Mouse (Mus musculus) kidney, postnatal 14 days (tissue): ENCODE measurements around the gene Pgp.

Source experiments
- DNase-seq: peaks from one replicate; pipeline ENCODE4 v3.0.0; 2022; ENCODE audit warnings: mixed read lengths

The Pgp gene

DNA sequence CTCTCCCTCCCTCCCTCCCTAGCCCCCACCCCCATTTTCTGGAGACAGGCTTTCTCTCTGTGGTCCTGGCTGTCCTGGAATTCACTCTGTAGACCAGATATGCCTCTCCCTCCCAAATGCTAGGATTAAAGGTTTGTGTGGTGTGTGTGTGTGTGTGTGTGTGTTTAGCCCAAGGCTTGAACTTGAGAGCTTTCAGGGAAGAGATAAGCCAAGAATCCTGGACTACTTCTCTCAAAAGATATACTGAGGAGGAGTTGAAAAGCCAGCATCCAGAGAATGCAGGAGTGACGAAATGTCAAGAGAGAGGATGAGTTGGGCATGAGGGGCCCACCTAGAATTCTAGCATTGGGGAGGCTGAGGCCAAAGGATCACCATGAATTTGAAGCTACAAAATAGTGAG, 7.3 kb upstream of the Pgp start:
- no peak for DNase-seq

DNA sequence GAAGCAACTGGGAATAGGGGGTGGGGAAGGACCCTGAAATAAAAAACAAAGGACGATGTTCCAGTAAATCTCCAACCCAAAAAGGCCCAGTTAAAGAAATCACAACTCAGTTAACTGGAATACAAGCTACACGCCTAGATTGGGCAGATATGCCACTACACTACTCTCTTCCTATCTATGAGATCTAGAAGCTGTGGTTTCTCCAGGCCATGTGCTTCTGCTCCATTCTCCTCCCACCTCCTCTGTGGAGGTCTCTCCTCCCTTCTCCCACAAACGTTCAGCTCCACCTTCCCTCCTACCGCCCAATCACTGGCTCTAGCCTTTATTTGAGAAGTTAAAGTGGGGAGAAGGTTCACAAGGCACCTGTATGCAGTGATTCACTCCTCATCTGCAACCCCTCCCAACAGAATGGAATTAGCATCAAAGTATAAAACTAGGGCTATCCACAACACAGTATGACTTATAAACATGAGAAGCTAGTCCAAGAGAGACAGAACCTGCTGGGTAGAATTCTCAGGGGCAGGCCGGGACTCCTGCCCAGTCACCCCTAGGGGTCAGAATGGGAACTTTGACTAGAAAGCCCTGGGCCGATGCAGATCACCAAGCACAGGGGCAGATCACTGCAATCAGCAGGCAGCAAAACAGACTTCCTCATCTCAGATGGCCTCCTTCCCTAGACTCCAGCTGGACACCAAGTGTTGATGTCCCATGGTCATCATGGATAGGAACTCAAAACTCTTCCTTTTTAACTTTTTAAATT, 6.6 kb upstream of the Pgp start:
- no peak for DNase-seq

GRCm38 (mm10) chr17:24468636-24469246, 1.5 kb upstream of the Pgp start:
- DNase-seq = no peak

GRCm38 (mm10) chr17:24469336-24469909, 769 bp upstream of the Pgp start:
- DNase-seq = no peak

- DNase-seq = peak; percentile 54
These were observed 722 bp downstream of the Pgp start for GRCm38 (mm10) chr17:24470701-24471527.

DNA sequence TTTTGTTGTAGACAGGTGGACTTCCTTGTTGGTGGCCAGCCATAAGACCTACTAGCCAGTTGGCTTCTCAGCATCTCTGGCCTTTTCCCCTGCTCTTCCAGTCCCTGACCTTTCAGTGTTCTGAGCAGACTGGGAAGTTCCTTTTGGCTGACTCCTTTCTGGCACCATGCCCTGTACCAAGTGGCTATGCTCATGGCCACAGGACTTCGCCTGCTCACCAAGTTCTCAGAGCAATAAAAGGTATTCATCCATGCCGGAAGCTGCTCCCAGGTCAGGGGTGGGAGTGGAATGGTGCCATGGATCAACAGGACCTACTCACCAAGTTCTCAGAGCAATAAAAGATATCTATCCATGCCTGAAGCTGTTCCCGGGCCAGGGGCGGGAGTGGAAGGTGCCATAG, 2.3 kb downstream of the Pgp start:
- peak; percentile 90 for DNase-seq

- no peak for DNase-seq
These were observed 3.6 kb downstream of the Pgp start, which contains the start of gene Bricd5 for GRCm38 (mm10) chr17:24473612-24474275. TSS of gene Bricd5 (plus strand) at chr17:24473884.

DNA sequence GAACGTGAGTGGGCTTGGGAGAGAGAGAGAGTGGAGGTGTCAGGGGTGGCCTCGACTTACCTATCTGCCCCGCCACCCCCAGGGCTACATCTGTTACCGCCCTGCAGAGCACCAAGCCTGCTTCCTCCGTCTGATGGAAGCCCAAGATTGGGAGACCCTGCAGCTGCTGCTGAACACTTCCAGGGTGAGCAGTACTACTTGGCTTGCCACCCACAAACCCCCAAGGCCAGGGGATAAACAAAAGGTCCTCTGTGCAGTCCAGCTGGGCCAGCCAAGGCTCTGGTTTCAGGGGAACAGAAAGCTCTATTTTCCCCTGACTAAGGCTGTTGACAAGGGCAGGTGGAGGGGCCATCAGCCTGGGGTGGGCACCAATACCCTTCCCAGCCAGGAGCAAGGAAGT, 4.4 kb downstream of the Pgp start:
- DNase-seq = no peak

- DNase-seq = no peak
These were observed 5.4 kb downstream of the Pgp start for GRCm38 (mm10) chr17:24475586-24475985.

DNA sequence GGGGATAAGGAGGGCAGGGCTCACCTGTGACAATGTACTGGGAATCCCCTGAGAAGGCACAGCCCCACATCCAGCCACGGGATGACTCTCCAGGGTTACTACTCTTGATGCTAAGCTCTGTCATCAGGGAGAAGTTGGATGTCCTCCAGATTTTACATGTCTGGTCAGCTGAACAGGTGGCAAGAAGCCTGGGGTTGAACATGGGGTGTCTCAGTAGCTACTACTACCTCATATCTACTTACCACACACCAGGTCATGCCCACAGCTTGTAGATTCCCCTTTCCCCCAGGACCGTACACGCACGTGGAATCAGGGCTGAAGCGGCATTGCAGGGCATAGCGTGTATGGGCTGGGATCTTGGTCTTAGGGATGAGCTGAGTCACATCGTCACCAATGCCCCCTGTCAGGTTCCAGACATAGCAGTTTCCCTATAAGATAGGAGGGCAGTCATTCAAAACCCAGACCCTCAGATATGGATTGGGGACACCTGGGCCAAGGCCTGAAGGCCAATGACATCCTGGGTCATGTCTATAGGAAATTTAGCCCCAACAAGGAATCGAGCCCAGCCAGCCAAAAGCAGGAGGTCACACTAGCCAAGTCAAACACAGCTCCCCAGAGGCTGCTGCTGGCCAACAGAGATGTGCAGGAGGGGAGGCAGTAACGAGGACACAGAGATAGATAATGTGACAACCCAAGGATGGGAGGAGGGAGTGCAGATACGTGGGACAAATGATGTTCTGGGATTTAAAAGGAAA, 6.0 kb downstream of the Pgp start:
- DNase-seq = no peak

DNA sequence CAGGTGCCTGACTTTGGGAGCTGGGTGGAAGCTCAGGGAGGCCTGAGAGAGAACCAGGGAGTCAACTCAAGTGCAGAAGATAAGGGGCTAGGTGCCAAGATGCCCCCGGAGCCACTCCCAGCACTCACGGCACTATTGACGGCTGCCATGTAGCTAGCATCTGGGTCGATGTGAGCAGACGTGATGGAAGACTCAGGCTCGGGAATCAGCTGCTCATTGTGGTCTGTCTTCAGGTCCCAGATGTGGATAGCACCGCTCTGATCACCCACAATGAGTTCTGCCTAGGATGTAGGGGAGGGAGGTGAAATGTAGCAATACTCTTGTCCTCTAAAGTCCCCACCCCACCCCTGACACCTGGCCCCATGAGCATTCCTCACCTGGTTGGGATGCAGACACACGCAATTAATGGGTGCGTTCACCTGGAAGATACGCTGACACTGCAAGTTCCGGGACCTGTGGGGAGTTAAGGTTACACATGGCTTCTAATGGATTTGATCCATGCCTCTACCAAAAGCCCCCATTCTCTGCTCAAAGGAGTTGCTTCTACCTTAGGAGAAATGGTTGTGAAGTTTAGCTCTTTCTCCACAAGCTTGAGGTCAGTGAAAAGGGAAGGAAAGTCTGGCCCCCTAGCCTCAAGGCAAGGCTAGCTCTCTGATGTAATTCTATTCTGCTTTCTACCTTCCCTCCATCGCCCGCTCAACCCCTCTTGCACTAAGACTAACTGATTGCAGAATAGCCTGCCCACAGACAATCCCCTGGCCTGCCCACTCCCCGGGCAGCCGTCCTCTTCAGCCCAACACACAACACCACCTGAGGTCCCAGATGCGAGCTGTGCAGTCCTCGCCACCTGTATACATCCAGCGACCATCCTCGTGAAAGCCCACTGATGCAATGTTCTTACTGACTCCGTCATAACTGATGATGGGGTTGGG, 7.1 kb downstream of the Pgp start:
- no peak for DNase-seq

GRCm38 (mm10) chr17:24477985-24478600, 7.9 kb downstream of the Pgp start:
- DNase-seq = peak; percentile 33

DNA sequence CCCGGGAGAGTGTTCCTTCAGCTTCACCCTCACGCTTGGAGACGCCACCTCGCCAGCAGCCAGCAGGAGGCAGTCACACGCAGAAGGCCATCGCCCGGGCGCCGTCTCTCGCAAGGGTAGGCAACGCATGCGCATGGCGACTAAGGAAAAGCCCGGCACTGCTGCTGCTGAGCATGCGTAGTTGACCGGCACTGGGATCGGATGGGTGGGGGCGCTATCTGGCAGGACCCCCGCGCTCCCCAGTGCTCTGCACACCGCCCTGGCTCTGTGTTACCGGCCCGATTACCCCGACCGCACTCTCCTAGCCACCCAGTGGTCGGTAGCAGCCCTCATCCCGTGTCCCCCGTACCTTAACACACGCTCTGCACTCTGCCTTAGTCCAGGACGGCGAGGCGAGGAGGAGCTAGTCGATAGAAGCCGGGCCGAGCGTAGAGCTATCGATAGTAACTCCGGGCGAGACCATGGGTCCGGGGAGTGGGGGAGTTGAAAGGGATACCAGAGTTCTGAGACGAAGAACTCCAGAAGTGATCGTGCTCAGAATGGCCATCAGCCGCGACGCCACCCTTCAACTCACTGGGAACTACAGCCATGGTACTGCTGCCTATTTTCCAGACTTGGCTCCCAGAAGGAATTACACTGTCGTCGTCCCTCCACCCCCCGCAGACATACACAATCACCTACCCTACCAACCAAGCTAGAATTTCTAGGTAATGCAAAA, 8.6 kb downstream of the Pgp start, which contains the start of gene Mlst8:
TSS of gene Mlst8 (minus strand) at position 416 of the 718 bp plus-strand sequence.
- DNase-seq = peak; percentile 97

DNA sequence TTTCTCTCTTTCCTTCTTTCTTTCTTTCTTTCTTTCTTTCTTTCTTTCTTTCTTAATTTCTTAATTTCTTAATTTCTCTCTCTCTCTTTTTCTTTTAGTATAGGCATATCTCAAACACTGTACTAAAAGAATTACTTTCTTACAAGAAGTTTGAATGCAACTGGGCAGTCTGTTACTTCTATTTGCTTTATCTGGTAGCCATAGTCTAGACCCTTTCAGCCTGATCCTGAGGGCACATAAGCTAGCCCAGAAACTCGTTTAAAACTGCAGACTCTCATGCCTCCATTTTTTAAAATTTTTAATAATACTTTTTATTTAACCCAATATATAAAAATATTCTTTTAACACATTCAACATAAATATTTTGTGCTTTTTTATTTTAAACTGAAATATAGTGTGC, 9.2 kb downstream of the Pgp start:
- DNase-seq = no peak

DNA sequence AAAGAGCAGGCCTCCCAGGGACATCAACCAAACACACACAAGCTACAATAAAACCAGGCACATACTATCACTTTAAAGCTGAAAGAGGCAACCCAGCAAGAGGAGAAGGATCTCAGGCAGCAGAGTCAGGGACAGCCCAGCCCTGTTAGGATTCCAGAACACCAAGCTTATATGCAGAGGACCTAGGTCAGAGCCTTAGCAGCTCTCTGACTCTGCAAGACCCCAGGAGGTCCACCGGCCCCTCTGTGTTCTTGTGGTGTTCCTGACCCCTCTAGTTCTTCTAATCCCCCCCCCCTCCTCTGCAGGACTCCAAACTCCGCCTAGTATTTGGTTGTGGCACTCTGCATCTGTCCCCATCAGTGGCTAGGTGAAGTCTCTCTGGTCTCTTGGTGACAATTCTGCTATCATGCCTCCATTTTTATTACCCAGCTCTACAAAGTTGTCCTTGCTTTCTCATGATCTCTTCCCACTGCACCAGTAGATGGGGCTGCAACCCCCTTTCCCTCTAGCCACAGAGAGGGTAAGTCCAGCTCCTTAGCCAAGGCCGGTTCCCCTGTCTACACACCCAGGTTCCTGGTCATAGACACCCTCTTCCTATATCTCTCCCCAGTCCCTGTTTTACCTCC, 10.1 kb downstream of the Pgp start:
- DNase-seq = no peak

DNA sequence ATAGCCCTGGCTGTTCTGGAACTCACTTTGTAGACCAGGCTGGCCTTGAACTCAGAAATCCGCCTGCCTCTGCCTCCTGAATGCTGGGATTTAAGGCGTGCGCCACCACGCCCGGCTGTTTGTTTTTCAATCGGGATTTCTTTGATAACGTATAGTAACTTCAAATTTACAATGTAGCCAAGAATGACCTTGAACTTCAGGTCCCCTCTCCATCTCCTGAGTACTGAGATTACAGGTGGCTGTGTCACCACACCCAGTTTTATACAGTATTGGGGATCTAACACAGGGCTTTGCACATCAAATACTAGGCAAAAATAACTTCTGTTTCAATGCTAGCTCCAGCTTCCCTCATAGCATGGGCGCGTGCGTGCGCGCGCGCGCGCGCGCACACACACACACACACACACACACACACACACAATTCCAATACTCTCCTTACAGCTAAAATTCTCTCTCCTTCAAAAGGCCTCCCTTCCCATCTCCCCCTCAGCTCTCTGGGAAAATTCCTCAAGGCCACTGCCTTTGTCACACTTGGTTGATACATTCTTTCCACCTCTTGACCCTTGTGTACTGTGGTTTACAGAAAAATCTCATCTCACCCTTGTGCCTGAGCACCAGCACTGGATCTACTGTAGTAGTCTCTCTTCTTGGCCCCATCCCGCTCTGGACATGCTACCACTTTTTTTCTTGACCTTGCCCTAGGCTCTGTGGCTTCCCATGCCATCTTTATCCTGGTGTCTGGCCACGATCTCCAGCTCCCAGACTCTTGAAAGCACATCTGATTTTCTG, 11.0 kb downstream of the Pgp start:
- DNase-seq = no peak

GRCm38 (mm10) chr17:24483495-24483894, 13.3 kb downstream of the Pgp start:
- DNase-seq = no peak
